ENCODE assay signal across 10 mouse cellular contexts in genomic region chr16:50847693-50848092, GRCm38 (mm10).
A peak's percentile ranks its signal among the peaks of the same experiment; 100 is the strongest.
DNase-seq lines count a peak whose midpoint lies in the region; ATAC-seq and TF ChIP-seq lines count a peak whose summit lies in the region.
"Had no signal": no experiment of that assay in that cellular context is flagged by ENCODE, and none has a peak within 500 bp of the region (broad histone marks: within the 10 kb centered on the region; RNA-seq: fewer than 3 reads in every experiment).

No protein-coding gene starts in this region.

- no peak for ATAC-seq in liver, embryonic 11.5 days (replicated peaks; ENCODE audit: low FRiP score)

- no peaks in the 10 kb centered on the region for H3K36me3 ChIP-seq in liver, adult 2 months (ENCODE audit: control insufficient read depth, insufficient read depth, low read length)
- H3K36me3 ChIP-seq in liver, embryonic 11.5 days (ENCODE audit: control insufficient read depth, insufficient read depth, low read length): no peaks in the 10 kb centered on the region
- H3K36me3 ChIP-seq in midbrain, embryonic 10.5 days: no peaks in the 10 kb centered on the region
- H3K36me3 ChIP-seq: embryonic facial prominence, embryonic 12.5 days; G1E had no signal

- intact Hi-C loops in gastrocnemius, adult 2 months (cut with DNase I): loop anchor here (10.0 kb wide), 1 partner anchor 467 kb away; no protein-coding TSS in a partner anchor

- H3K4me1 ChIP-seq in liver, adult 2 months (ENCODE audit: control insufficient read depth, insufficient read depth, low read length): no peaks in the 10 kb centered on the region
- no peaks in the 10 kb centered on the region for H3K4me1 ChIP-seq in liver, embryonic 11.5 days (replicated peaks; ENCODE audit: control insufficient read depth, insufficient read depth, low read length)
- H3K4me1 ChIP-seq in midbrain, embryonic 10.5 days: no peaks in the 10 kb centered on the region
- H3K4me1 ChIP-seq: embryonic facial prominence, embryonic 12.5 days had no signal

- H3K9ac ChIP-seq in liver, adult 2 months (ENCODE audit: low read depth, low read length): no peak overlapping the region
- no peak overlapping the region for H3K9ac ChIP-seq in liver, embryonic 11.5 days (ENCODE audit: low read depth, low read length)
- H3K9ac ChIP-seq: embryonic facial prominence, embryonic 12.5 days had no signal

- peak; percentile 51 for TF ChIP-seq CTCF in gastrocnemius, adult 2 months (IDR thresholded peaks at IDR 0.05)
- no peak for TF ChIP-seq CTCF in liver, adult 2 months (IDR thresholded peaks at IDR 0.05; ENCODE audit: low read depth, low read length)
- peak; percentile 69 for TF ChIP-seq CTCF in layer of hippocampus, adult 2 months (conservative IDR thresholded peaks at IDR 0.05)

- H3K27ac ChIP-seq in gastrocnemius, adult 2 months: no peak overlapping the region
- no peak overlapping the region for H3K27ac ChIP-seq in liver, adult 2 months (replicated peaks; ENCODE audit: insufficient read depth, low read depth, low read length)
- H3K27ac ChIP-seq in liver, embryonic 11.5 days (ENCODE audit: low read depth, low read length): no peak overlapping the region
- H3K27ac ChIP-seq in layer of hippocampus, adult 2 months: no peak overlapping the region
- no peak overlapping the region for H3K27ac ChIP-seq in midbrain, embryonic 10.5 days (replicated peaks)
- H3K27ac ChIP-seq: embryonic facial prominence, embryonic 12.5 days had no signal

- H3K4me2 ChIP-seq in liver, embryonic 11.5 days: no peak overlapping the region
- H3K4me2 ChIP-seq: embryonic facial prominence, embryonic 12.5 days had no signal

- H3K9me3 ChIP-seq in liver, embryonic 11.5 days (ENCODE audit: control insufficient read depth, low read length): no peaks in the 10 kb centered on the region
- no peaks in the 10 kb centered on the region for H3K9me3 ChIP-seq in midbrain, embryonic 10.5 days (replicated peaks)
- H3K9me3 ChIP-seq: embryonic facial prominence, embryonic 12.5 days; G1E had no signal

- no peaks in the 10 kb centered on the region for H3K79me2 ChIP-seq in liver, adult 2 months (ENCODE audit: control insufficient read depth, insufficient read depth, low read length)

- peak; percentile 17 for DNase-seq in gastrocnemius, adult 2 months
- no peak for DNase-seq in gastrocnemius, postnatal 25 days
- DNase-seq in liver, adult 2 months (ENCODE audit: extremely low read depth, low read depth, low spot score): peak; percentile 41
- no peak for DNase-seq in liver, embryonic 11.5 days (ENCODE audit: low spot score)
- DNase-seq in ZHBTc4 (ENCODE audit: low read depth, low spot score): peak; percentile 5
- peak; percentile 37 to 42 for DNase-seq in layer of hippocampus, adult 2 months (ENCODE audit: low spot score in 2 of 2)
- DNase-seq in midbrain, embryonic 10.5 days (ENCODE audit: low spot score): no peak
- DNase-seq: kidney, postnatal 14 days had no signal

- no peaks in the 10 kb centered on the region for H3K27me3 ChIP-seq in liver, adult 2 months (ENCODE audit: control insufficient read depth, insufficient read depth, low read length)
- no peaks in the 10 kb centered on the region for H3K27me3 ChIP-seq in liver, embryonic 11.5 days (replicated peaks; ENCODE audit: control insufficient read depth, insufficient read depth, low read length)
- H3K27me3 ChIP-seq in midbrain, embryonic 10.5 days (ENCODE audit: low read depth, poor library complexity, severe bottlenecking): no peaks in the 10 kb centered on the region
- H3K27me3 ChIP-seq: embryonic facial prominence, embryonic 12.5 days had no signal

- H3K4me3 ChIP-seq in gastrocnemius, adult 2 months: no peak overlapping the region
- no peak overlapping the region for H3K4me3 ChIP-seq in liver, adult 2 months (ENCODE audit: insufficient read depth, low read depth, low read length)
- no peak overlapping the region for H3K4me3 ChIP-seq in liver, embryonic 11.5 days (ENCODE audit: low read depth, low read length)
- H3K4me3 ChIP-seq in layer of hippocampus, adult 2 months: no peak overlapping the region
- no peak overlapping the region for H3K4me3 ChIP-seq in midbrain, embryonic 10.5 days
- H3K4me3 ChIP-seq: embryonic facial prominence, embryonic 12.5 days had no signal

- 12% methylated on average over 2 of the region's 2 CpGs for WGBS in liver, adult 2 months
- WGBS in liver, embryonic 11.5 days: 59% methylated on average over 2 of the region's 2 CpGs
- 59% methylated on average over 2 of the region's 2 CpGs for WGBS in midbrain, embryonic 10.5 days

- no peak for TF ChIP-seq POLR2A in liver, adult 2 months (IDR thresholded peaks at IDR 0.05; ENCODE audit: extremely low read depth, insufficient read depth, low read length)

Comparison
In these comparisons a context has a peak if more than half of its experiments do, and no peak if none do; other contexts are left out.
1. DNase-seq: peak in gastrocnemius, adult 2 months (single experiment), liver, adult 2 months (single experiment), ZHBTc4 (single experiment) and layer of hippocampus, adult 2 months (2 of 2); none in gastrocnemius, postnatal 25 days (single experiment), liver, embryonic 11.5 days (single experiment) and midbrain, embryonic 10.5 days (single experiment).